Mouse (Mus musculus) ovary, postnatal 10 days (tissue): ENCODE data around the gene Olfr1377.
"Not testable (repeated sequence)": the region's sequence is repeated elsewhere in the genome, so short reads cannot be mapped to it uniquely, and the experiment has no call there.

ENCODE experiments used
- DNase-seq: peaks from one replicate; pipeline ENCODE4 v3.0.0; 2022; ENCODE audit warnings: low spot score

Gene Olfr1377

GRCm38 (mm10) chr11:50981667-50982066, at the start of gene Olfr1377:
Olfr1377 (plus strand) TSS chr11:50981967.
- DNase-seq, result no peak

DNA sequence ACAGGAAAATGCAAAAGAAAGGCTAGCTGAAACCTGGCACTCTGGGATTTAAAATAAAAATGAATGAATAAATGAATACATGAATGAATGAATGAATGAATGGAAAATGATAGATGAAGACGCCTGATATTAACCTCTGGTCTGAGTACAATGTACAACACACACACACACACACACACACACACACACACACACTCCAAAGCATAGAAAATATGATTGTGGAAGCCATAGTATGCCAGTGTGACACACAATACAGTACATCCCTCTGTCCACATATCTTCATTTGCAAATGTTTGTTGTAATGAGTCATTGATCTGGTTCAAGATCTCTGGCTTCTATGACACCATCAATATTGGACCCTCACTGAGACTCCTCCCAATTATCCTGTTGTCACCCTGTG, 49.7 kb upstream of the Olfr1377 start:
- no peak for DNase-seq

GRCm38 (mm10) chr11:50938435-50938834, 43.3 kb upstream of the Olfr1377 start:
- no peak for DNase-seq

GRCm38 (mm10) chr11:50939621-50940366, 42.0 kb upstream of the Olfr1377 start:
- DNase-seq, result no peak

DNA sequence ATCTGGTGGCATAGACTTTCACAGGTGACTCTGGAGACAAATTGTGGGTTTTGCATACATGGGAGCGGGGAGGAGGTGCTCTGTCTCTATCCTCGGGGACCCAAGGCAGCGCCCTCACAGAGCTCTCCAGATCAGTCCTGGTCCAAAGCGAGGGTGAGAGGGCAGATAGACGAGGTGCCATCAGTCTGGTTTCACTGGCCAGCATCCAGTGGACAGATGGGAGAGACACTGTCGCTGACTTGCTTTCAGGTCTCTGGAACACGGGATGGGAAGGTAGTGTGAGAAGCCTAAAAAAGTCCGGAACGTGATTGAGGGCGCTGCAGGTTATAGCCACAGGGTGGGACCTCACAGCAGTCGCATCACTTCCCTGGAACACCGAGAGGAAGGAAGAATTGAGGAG, 39.4 kb upstream of the Olfr1377 start:
- no peak for DNase-seq

DNA sequence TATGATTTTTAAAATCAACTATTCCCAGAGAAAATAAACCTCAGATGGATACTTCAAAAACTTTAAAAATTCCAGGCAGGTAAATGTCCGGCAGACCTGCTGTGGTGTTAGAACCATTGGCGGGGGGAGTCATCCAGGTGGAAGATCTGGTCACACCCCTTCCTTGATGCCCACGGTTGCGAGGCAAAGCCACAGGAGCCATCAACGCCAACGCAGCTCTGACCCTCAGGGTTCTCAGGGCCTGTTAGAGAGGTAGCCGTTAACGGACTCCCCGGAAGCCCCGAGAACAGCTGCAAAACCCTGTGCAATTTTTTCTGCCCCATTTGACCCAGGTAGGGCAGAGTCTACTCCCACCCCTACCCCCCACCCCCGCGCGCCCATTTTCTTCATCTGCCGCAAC, 38.3 kb upstream of the Olfr1377 start, which contains the start of gene 4933414I15Rik:
Gene 4933414I15Rik (minus strand): TSS at position 260 of the 400 bp plus-strand sequence.
- no peak for DNase-seq

DNA sequence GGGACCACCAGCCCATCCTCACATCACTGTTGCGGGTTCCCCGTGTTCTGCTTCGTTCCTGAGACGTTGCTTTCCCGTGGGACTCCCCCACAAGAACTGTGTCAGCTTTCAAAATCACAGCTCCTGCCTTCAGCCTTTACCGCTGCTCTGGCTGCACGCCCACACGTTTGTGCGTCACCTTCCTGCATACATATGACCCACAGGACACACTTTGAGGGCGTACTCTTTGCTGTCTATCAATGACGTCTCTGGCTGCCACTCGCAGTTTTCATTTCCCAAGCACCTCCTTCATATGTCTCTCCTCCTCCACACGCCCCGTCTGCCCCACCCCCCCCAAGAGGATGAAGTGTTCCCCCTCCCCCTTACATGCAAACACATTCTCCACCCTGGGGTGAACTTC, 29.5 kb upstream of the Olfr1377 start:
- DNase-seq, result no peak

DNA sequence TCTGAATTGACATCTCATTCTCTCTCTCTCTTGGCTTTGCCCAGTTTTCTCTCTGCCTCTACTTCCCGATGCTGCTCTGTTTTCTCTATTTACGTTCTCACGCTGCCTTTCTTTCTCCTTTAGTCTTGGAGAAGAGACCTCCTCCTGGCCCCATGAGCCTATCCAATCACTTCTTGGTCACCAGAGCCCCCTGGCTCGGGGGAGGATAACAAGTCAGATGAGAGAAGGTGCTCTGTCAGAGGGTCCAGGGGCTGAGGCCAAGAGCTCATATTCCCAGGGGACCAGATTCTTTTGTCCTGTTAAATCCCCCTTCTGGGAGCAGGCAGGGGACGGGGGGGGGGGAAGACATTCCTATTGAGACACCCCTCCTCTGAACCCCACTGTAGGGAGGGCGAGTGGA, 28.1 kb upstream of the Olfr1377 start, which contains the start of gene Prop1:
Gene Prop1 (minus strand): TSS at position 101 of the 400 bp plus-strand sequence.
- no peak for DNase-seq

- no peak for DNase-seq
Measured at GRCm38 (mm10) chr11:50964886-50965285, 16.9 kb upstream of the Olfr1377 start.

GRCm38 (mm10) chr11:50966230-50966629, 15.5 kb upstream of the Olfr1377 start, which contains the start of gene Olfr1378:
Olfr1378 (plus strand) TSS chr11:50966530.
- no peak for DNase-seq

GRCm38 (mm10) chr11:50977216-50977615, 4.6 kb upstream of the Olfr1377 start:
- no peak for DNase-seq

GRCm38 (mm10) chr11:51003296-51003695, 21.5 kb downstream of the Olfr1377 start, which contains the start of gene Olfr51:
Olfr51 (plus strand) TSS chr11:51003596.
- DNase-seq, result no peak

GRCm38 (mm10) chr11:51011821-51012220, 30.1 kb downstream of the Olfr1377 start:
- DNase-seq, result peak; percentile 11

- DNase-seq, result no peak
Measured at GRCm38 (mm10) chr11:51013936-51014335, 32.2 kb downstream of the Olfr1377 start, which contains the start of gene Olfr54. Olfr54 (plus strand) TSS chr11:51014236.

DNA sequence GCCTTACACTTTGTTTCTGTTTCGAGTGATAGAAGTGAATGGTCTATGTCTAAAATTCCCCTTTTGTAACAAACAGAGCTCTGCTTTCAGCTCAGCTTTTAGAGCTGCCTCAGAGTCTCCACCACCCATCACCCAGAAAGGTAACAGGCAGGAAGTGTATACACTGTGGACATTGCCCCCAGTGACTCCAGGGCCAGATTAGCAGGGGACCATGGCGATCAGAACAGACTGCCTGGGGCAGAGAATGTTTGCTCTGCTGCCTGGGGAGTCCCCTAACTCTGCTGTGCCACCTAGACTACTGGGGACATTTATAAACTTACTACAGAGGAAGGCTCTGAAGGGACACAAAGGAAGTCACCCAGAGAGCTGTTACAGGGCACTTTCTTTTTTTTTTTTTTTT, 34.6 kb downstream of the Olfr1377 start:
- no peak for DNase-seq

- DNase-seq, result not testable (repeated sequence)
Measured at GRCm38 (mm10) chr11:51026811-51027210, 45.0 kb downstream of the Olfr1377 start.

- not testable (repeated sequence) for DNase-seq
Measured at GRCm38 (mm10) chr11:51029381-51029780, 47.6 kb downstream of the Olfr1377 start.

DNA sequence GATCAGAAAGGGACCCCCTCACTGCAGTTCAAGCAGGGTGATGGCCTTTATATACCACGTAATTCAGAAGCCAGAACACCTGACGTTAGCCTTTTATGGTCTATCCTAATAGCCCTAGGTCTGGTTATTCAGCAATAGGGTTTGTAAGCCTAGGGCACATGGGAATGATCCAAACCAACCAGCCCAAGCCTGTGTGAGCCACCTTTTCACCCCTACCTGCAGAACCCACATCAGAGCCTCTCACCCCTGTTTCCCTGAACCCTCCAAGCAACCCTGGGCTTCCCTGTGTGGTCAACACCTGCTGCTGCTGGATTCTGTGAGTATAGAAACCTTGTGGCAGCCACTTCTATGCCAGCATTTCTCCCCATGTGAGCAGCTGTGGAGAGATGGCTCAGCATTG, 48.5 kb downstream of the Olfr1377 start:
- DNase-seq, result no peak

GRCm38 (mm10) chr11:51032851-51033250, 51.1 kb downstream of the Olfr1377 start:
- no peak for DNase-seq

GRCm38 (mm10) chr11:51034141-51034540, 52.4 kb downstream of the Olfr1377 start:
- DNase-seq, result not testable (repeated sequence)

DNA sequence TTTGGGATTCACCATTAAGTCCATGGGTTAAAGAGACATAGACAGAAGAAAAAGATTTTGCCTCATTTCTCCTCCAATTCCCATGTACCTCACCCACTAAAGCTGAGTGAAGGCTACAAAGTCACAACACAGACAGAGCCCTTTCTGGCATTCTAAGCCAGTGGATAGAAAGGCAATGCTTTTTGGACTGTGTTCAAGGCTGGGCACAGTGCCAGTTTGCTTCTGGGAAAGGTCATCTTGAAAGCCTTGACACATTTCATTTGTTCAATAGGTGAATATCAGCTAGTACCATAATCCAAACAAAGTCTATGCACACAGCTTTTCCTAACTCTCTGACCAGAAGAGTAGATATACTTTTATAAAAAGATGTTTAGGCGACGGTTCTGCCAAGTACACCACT, 54.2 kb downstream of the Olfr1377 start:
- no peak for DNase-seq
